Mouse (Mus musculus): Measurements from ENCODE around the gene Arl8b. TPM values are rescaled to one million over a fixed set of nuclear protein-coding genes. Genes with fewer than 3 reads are reported as not detected.

Gene Arl8b
- total and polyA plus RNA-seq, 3 experiments = 37.7 to 120 (median 75.2) TPM

GRCm38 (mm10) chr6:108835765-108836691 lies 53.1 kb downstream of the Arl8b start:
- peaks cover 13% of the 10 kb centered on the region; the same call in 1 of the 2 replicates for H3K79me2 ChIP-seq (ENCODE audit: control insufficient read depth, insufficient read depth, low read length, poor library complexity)
- peaks cover 13 to 28% of the 10 kb centered on the region in 2 experiments for H3K36me3 ChIP-seq (ENCODE audit: control insufficient read depth in 1 of 2, insufficient read depth in 2 of 2, low read length in 2 of 2)
- no peaks in the 10 kb centered on the region for H3K9me3 ChIP-seq (replicated peaks; ENCODE audit: insufficient read depth, low read length)
- DNase-seq (ENCODE audit: low read depth, low spot score) = no peak
- H3K4me3 ChIP-seq (ENCODE audit: control insufficient read depth in 1 of 2, insufficient read depth in 1 of 2, low read depth in 2 of 2, low read length in 2 of 2) = no peak overlapping the region
- H3K9ac ChIP-seq (ENCODE audit: control insufficient read depth, low read depth, low read length, poor library complexity, severe bottlenecking) = no peak overlapping the region
- no peaks in the 10 kb centered on the region for H3K27me3 ChIP-seq (ENCODE audit: control insufficient read depth in 1 of 2, insufficient read depth in 2 of 2, low read length in 2 of 2)
- peaks cover 13 to 24% of the 10 kb centered on the region in 2 experiments for H3K4me1 ChIP-seq (ENCODE audit: control insufficient read depth in 1 of 2, insufficient read depth in 2 of 2, low read length in 2 of 2)
- TF ChIP-seq ETS1 (IDR thresholded peaks at IDR 0.05; ENCODE audit: low read depth, low read length) = no peak
- no peak for TF ChIP-seq POLR2AphosphoS2 (IDR thresholded peaks at IDR 0.05; ENCODE audit: low read length)
- no peak for TF ChIP-seq GABPA (IDR thresholded peaks at IDR 0.05; ENCODE audit: low read depth, low read length)
- TF ChIP-seq MYB (IDR thresholded peaks at IDR 0.05; ENCODE audit: low read depth, low read length) = no peak
- no peak for TF ChIP-seq NELFE (IDR thresholded peaks at IDR 0.05; ENCODE audit: low read depth, low read length)
- no peak overlapping the region for H3K27ac ChIP-seq (ENCODE audit: control insufficient read depth, low read depth, low read length)

- Histone ChIP-seq H3K79me2 (ENCODE audit: control insufficient read depth, insufficient read depth, low read length, poor library complexity) (peaks cover 9% of the 10 kb centered on the region; the same call in 1 of the 2 replicates), H3K36me3 (ENCODE audit: control insufficient read depth in 1 of 2, insufficient read depth in 2 of 2, low read length in 2 of 2) (peaks cover 13 to 21% of the 10 kb centered on the region in 2 experiments), H3K27ac (ENCODE audit: control insufficient read depth, low read depth, low read length) (no peak overlapping the region), H3K4me3 (ENCODE audit: control insufficient read depth in 1 of 2, insufficient read depth in 1 of 2, low read depth in 2 of 2, low read length in 2 of 2) (no peak overlapping the region), H3K27me3 (ENCODE audit: control insufficient read depth in 1 of 2, insufficient read depth in 2 of 2, low read length in 2 of 2) (no peaks in the 10 kb centered on the region), H3K4me1 (ENCODE audit: control insufficient read depth in 1 of 2, insufficient read depth in 2 of 2, low read length in 2 of 2) (peaks cover 12 to 19% of the 10 kb centered on the region in 2 experiments), H3K9ac (ENCODE audit: control insufficient read depth, low read depth, low read length, poor library complexity, severe bottlenecking) (no peak overlapping the region), H3K9me3 (replicated peaks; ENCODE audit: insufficient read depth, low read length) (no peaks in the 10 kb centered on the region)
- no peak for TF ChIP-seq RAD21 (IDR thresholded peaks at IDR 0.05; ENCODE audit: low read depth, low read length)
- TF ChIP-seq USF2 (IDR thresholded peaks at IDR 0.05; ENCODE audit: borderline replicate concordance in 1 of 2, insufficient read depth in 1 of 2, low read depth in 1 of 2, low read length in 2 of 2) = no peak
- TF ChIP-seq ZC3H11A (IDR thresholded peaks at IDR 0.05; ENCODE audit: low read depth, low read length) = no peak
- TF ChIP-seq HCFC1 (IDR thresholded peaks at IDR 0.05; ENCODE audit: low read depth, low read length) = no peak
- no peak for TF ChIP-seq CHD1 (IDR thresholded peaks at IDR 0.05; ENCODE audit: low read depth, low read length)
- TF ChIP-seq MAX (IDR thresholded peaks at IDR 0.05; ENCODE audit: low read length) = no peak
- TF ChIP-seq SMC3 (IDR thresholded peaks at IDR 0.05; ENCODE audit: low read depth, low read length) = no peak
- no peak for TF ChIP-seq CTCF (IDR thresholded peaks at IDR 0.05 in 2 of 3, conservative IDR thresholded peaks at IDR 0.05 in 1 of 3; ENCODE audit: control insufficient read depth in 1 of 3, insufficient read depth in 1 of 3, low read depth in 2 of 3, low read length in 3 of 3, poor library complexity in 1 of 3, severe bottlenecking in 1 of 3)
- no peak for TF ChIP-seq MYB (IDR thresholded peaks at IDR 0.05; ENCODE audit: low read depth, low read length)
- no peak for TF ChIP-seq EP300 (IDR thresholded peaks at IDR 0.05; ENCODE audit: low read depth in 1 of 2, low read length in 2 of 2)
- no peak for TF ChIP-seq MAFK (IDR thresholded peaks at IDR 0.05; ENCODE audit: borderline replicate concordance, low read depth, low read length)
- no peak for TF ChIP-seq RCOR1 (IDR thresholded peaks at IDR 0.05; ENCODE audit: low read depth, low read length)
- TF ChIP-seq MYC (IDR thresholded peaks at IDR 0.05; ENCODE audit: low read depth, low read length) = no peak
- TF ChIP-seq ZNF384 (IDR thresholded peaks at IDR 0.05; ENCODE audit: low read depth, low read length) = no peak
- DNase-seq (ENCODE audit: low read depth, low spot score) = no peak
Observed at GRCm38 (mm10) chr6:108837081-108837480, 54.2 kb downstream of the Arl8b start.
